Mouse (Mus musculus): ENCODE measurements around the gene H13. TPM values are rescaled to one million over a fixed set of nuclear protein-coding genes. Genes with fewer than 3 reads are reported as not detected.

Gene H13
- polyA plus RNA-seq, 1 experiment = 80.5 TPM

GRCm38 (mm10) chr2:152718076-152718475 lies 48.8 kb downstream of the H13 start:
- H3K4me1 ChIP-seq (ENCODE audit: control insufficient read depth, insufficient read depth, low read length) = peaks cover 3% of the 10 kb centered on the region
- no peak for TF ChIP-seq CTCF (IDR thresholded peaks at IDR 0.05; ENCODE audit: borderline replicate concordance, insufficient read depth, low read depth, low read length)
- no peak for TF ChIP-seq POLR2A (IDR thresholded peaks at IDR 0.05; ENCODE audit: borderline replicate concordance, insufficient read depth, low read length)
- 53% methylated on average over 6 of the region's 6 CpGs for WGBS
- no peaks in the 10 kb centered on the region; the same call in 1 of the 2 replicates for H3K27me3 ChIP-seq (ENCODE audit: control insufficient read depth, insufficient read depth, low read length)
- DNase-seq = no peak
- no peak overlapping the region for H3K4me3 ChIP-seq (replicated peaks; ENCODE audit: insufficient read depth, low read depth, low read length)
- no peak overlapping the region for H3K27ac ChIP-seq (ENCODE audit: insufficient read depth, low read length)

- no peak for TF ChIP-seq POLR2A (IDR thresholded peaks at IDR 0.05; ENCODE audit: borderline replicate concordance, insufficient read depth, low read length)
- TF ChIP-seq CTCF (IDR thresholded peaks at IDR 0.05; ENCODE audit: borderline replicate concordance, insufficient read depth, low read depth, low read length) = no peak
- DNase-seq = no peak
- Histone ChIP-seq H3K4me1 (ENCODE audit: control insufficient read depth, insufficient read depth, low read length) (no peaks in the 10 kb centered on the region; the same call in 1 of the 2 replicates), H3K27me3 (ENCODE audit: control insufficient read depth, insufficient read depth, low read length) (0 out of 2 replicates have a peak, but pooled peaks cover 1% of the 10 kb centered on the region), H3K27ac (ENCODE audit: insufficient read depth, low read length) (no peak overlapping the region; the same call in 1 of the 2 replicates), H3K4me3 (replicated peaks; ENCODE audit: insufficient read depth, low read depth, low read length) (no peak overlapping the region)
- WGBS = 16% methylated on average over 37 of the region's 37 CpGs
These were observed 54.5 kb downstream of the H13 start for GRCm38 (mm10) chr2:152723651-152724331.

GRCm38 (mm10) chr2:152724332-152724723 lies 55.1 kb downstream of the H13 start:
- WGBS = 92% methylated on average over 3 of the region's 3 CpGs
- Histone ChIP-seq H3K4me1 (ENCODE audit: control insufficient read depth, insufficient read depth, low read length) (peaks cover under 1% of the 10 kb centered on the region; the same call in 1 of the 2 replicates), H3K27me3 (ENCODE audit: control insufficient read depth, insufficient read depth, low read length) (0 out of 2 replicates have a peak, but pooled peaks cover 1% of the 10 kb centered on the region), H3K4me3 (replicated peaks; ENCODE audit: insufficient read depth, low read depth, low read length) (no peak overlapping the region), H3K27ac (ENCODE audit: insufficient read depth, low read length) (no peak overlapping the region; the same call in 1 of the 2 replicates)
- DNase-seq = no peak
- TF ChIP-seq POLR2A (IDR thresholded peaks at IDR 0.05; ENCODE audit: borderline replicate concordance, insufficient read depth, low read length) (no peak), CTCF (IDR thresholded peaks at IDR 0.05; ENCODE audit: borderline replicate concordance, insufficient read depth, low read depth, low read length) (no peak)

GRCm38 (mm10) chr2:152725178-152725750 lies 56.0 kb downstream of the H13 start:
- TF ChIP-seq POLR2A (IDR thresholded peaks at IDR 0.05; ENCODE audit: borderline replicate concordance, insufficient read depth, low read length) (no peak), CTCF (IDR thresholded peaks at IDR 0.05; ENCODE audit: borderline replicate concordance, insufficient read depth, low read depth, low read length) (no peak)
- H3K4me1 ChIP-seq (ENCODE audit: control insufficient read depth, insufficient read depth, low read length) = peaks cover 6% of the 10 kb centered on the region; the same call in 1 of the 2 replicates
- H3K27ac ChIP-seq (ENCODE audit: insufficient read depth, low read length) = no peak overlapping the region
- no peak for DNase-seq
- WGBS = 82% methylated on average over 15 of the region's 15 CpGs
- 0 out of 2 replicates have a peak, but pooled peaks cover 1% of the 10 kb centered on the region for H3K27me3 ChIP-seq (ENCODE audit: control insufficient read depth, insufficient read depth, low read length)
- H3K4me3 ChIP-seq (replicated peaks; ENCODE audit: insufficient read depth, low read depth, low read length) = no peak overlapping the region

- 91% methylated on average over 6 of the region's 6 CpGs for WGBS
- no peak for DNase-seq
- Histone ChIP-seq H3K27ac (ENCODE audit: insufficient read depth, low read length) (no peak overlapping the region), H3K27me3 (ENCODE audit: control insufficient read depth, insufficient read depth, low read length) (0 out of 2 replicates have a peak, but pooled peaks cover 1% of the 10 kb centered on the region), H3K4me1 (ENCODE audit: control insufficient read depth, insufficient read depth, low read length) (peaks cover 6% of the 10 kb centered on the region; the same call in 1 of the 2 replicates), H3K4me3 (replicated peaks; ENCODE audit: insufficient read depth, low read depth, low read length) (no peak overlapping the region)
- TF ChIP-seq POLR2A (IDR thresholded peaks at IDR 0.05; ENCODE audit: borderline replicate concordance, insufficient read depth, low read length) = no peak
- TF ChIP-seq CTCF (IDR thresholded peaks at IDR 0.05; ENCODE audit: borderline replicate concordance, insufficient read depth, low read depth, low read length) = no peak
These were observed 57.0 kb downstream of the H13 start for GRCm38 (mm10) chr2:152726213-152726612.

- no peak for TF ChIP-seq CTCF (IDR thresholded peaks at IDR 0.05; ENCODE audit: borderline replicate concordance, insufficient read depth, low read depth, low read length)
- no peak for TF ChIP-seq POLR2A (IDR thresholded peaks at IDR 0.05; ENCODE audit: borderline replicate concordance, insufficient read depth, low read length)
- 85% methylated on average over 6 of the region's 6 CpGs for WGBS
- Histone ChIP-seq H3K27ac (ENCODE audit: insufficient read depth, low read length) (no peak overlapping the region), H3K4me3 (replicated peaks; ENCODE audit: insufficient read depth, low read depth, low read length) (no peak overlapping the region), H3K27me3 (ENCODE audit: control insufficient read depth, insufficient read depth, low read length) (0 out of 2 replicates have a peak, but pooled peaks cover 1% of the 10 kb centered on the region), H3K4me1 (ENCODE audit: control insufficient read depth, insufficient read depth, low read length) (peaks cover 6% of the 10 kb centered on the region; the same call in 1 of the 2 replicates)
- no peak for DNase-seq
These were observed 57.6 kb downstream of the H13 start for GRCm38 (mm10) chr2:152726751-152727335.

- peaks cover 6% of the 10 kb centered on the region; the same call in 1 of the 2 replicates for H3K4me1 ChIP-seq (ENCODE audit: control insufficient read depth, insufficient read depth, low read length)
- 0 out of 2 replicates have a peak, but pooled peaks cover 1% of the 10 kb centered on the region for H3K27me3 ChIP-seq (ENCODE audit: control insufficient read depth, insufficient read depth, low read length)
- DNase-seq = no peak
- TF ChIP-seq POLR2A (IDR thresholded peaks at IDR 0.05; ENCODE audit: borderline replicate concordance, insufficient read depth, low read length) (no peak), CTCF (IDR thresholded peaks at IDR 0.05; ENCODE audit: borderline replicate concordance, insufficient read depth, low read depth, low read length) (no peak)
- WGBS = 82% methylated on average over 14 of the region's 14 CpGs
- no peak overlapping the region; the same call in 1 of the 2 replicates for H3K27ac ChIP-seq (ENCODE audit: insufficient read depth, low read length)
- no peak overlapping the region for H3K4me3 ChIP-seq (replicated peaks; ENCODE audit: insufficient read depth, low read depth, low read length)
These were observed 58.7 kb downstream of the H13 start for GRCm38 (mm10) chr2:152727795-152728510.

Data from cerebellum, adult 2 months (tissue).